Mouse (Mus musculus): ENCODE measurements at regions not wholly inside any gene's neighbourhood (a gene's known extent, or its start where the extent isn't known, plus 50 kb on each side); places are given as distances from the start of the nearest gene placed in this dataset.

DNA sequence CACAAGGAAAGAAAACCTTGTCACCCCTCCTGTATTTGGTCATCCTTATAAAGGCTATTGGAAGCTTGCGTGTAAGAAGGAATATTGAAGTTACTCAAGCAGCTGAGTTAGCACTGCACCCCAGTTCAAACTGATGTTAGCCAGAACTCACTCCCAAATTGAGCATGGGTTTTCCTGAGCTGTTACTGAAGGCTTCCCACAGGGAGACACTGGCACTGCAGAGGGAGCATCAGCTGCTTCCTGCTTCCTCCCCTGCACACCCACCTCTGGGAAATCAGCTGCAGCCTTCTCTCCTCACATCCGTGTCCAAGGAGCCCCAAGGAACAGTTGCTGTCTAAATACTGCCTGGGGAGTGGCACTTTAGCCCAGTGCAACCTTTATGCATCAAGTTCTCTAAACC, 163.2 kb upstream of the 1700066M21Rik start:
- TF ChIP-seq POLR2A (IDR thresholded peaks at IDR 0.05; ENCODE audit: borderline replicate concordance, extremely low read depth, insufficient read depth, insufficient read length): no peak
- no peak for ATAC-seq (ENCODE audit: low FRiP score, low read depth)
- WGBS: 41% methylated on average over 2 of the region's 2 CpGs
- Histone ChIP-seq H3K27ac (replicated peaks; ENCODE audit: low read depth, low read length) (no peak overlapping the region), H3K9ac (ENCODE audit: low read depth, low read length, severe bottlenecking) (no peak overlapping the region), H3K9me3 (ENCODE audit: control insufficient read depth, low read length) (no peaks in the 10 kb centered on the region), H3K4me1 (ENCODE audit: control insufficient read depth, insufficient read depth, low read length) (peaks cover 7% of the 10 kb centered on the region), H3K4me2 (replicated peaks; ENCODE audit: low read depth, low read length, severe bottlenecking) (no peak overlapping the region), H3K4me3 (replicated peaks; ENCODE audit: low read length) (no peak overlapping the region), H3K27me3 (ENCODE audit: control insufficient read depth, insufficient read depth, low read length) (no peaks in the 10 kb centered on the region), H3K36me3 (ENCODE audit: control insufficient read depth, insufficient read depth, low read length) (no peaks in the 10 kb centered on the region)
- DNase-seq (ENCODE audit: low spot score): no peak

GRCm38 (mm10) chr1:57217656-57218055, 159.8 kb upstream of the 1700066M21Rik start:
- 38% methylated on average over 8 of the region's 8 CpGs for WGBS
- Histone ChIP-seq H3K4me2 (replicated peaks; ENCODE audit: low read depth, low read length, severe bottlenecking) (no peak overlapping the region), H3K27me3 (ENCODE audit: control insufficient read depth, insufficient read depth, low read length) (no peaks in the 10 kb centered on the region), H3K9me3 (ENCODE audit: control insufficient read depth, low read length) (no peaks in the 10 kb centered on the region), H3K36me3 (ENCODE audit: control insufficient read depth, insufficient read depth, low read length) (no peaks in the 10 kb centered on the region), H3K9ac (ENCODE audit: low read depth, low read length, severe bottlenecking) (no peak overlapping the region), H3K4me1 (ENCODE audit: control insufficient read depth, insufficient read depth, low read length) (peaks cover 7% of the 10 kb centered on the region), H3K4me3 (replicated peaks; ENCODE audit: low read length) (no peak overlapping the region), H3K27ac (replicated peaks; ENCODE audit: low read depth, low read length) (no peak overlapping the region)
- no peak for TF ChIP-seq POLR2A (IDR thresholded peaks at IDR 0.05; ENCODE audit: borderline replicate concordance, extremely low read depth, insufficient read depth, insufficient read length)
- ATAC-seq (ENCODE audit: low FRiP score, low read depth) (no peak), DNase-seq (ENCODE audit: low spot score) (no peak)

GRCm38 (mm10) chr1:57218127-57218526, 159.3 kb upstream of the 1700066M21Rik start:
- no peak overlapping the region for H3K4me3 ChIP-seq (replicated peaks; ENCODE audit: low read length)
- 25% methylated on average over 2 of the region's 2 CpGs for WGBS
- no peak overlapping the region for H3K9ac ChIP-seq (ENCODE audit: low read depth, low read length, severe bottlenecking)
- H3K9me3 ChIP-seq (ENCODE audit: control insufficient read depth, low read length): no peaks in the 10 kb centered on the region
- peaks cover 7% of the 10 kb centered on the region for H3K4me1 ChIP-seq (ENCODE audit: control insufficient read depth, insufficient read depth, low read length)
- no peaks in the 10 kb centered on the region for H3K36me3 ChIP-seq (ENCODE audit: control insufficient read depth, insufficient read depth, low read length)
- ATAC-seq (ENCODE audit: low FRiP score, low read depth) (no peak), DNase-seq (ENCODE audit: low spot score) (no peak)
- TF ChIP-seq POLR2A (IDR thresholded peaks at IDR 0.05; ENCODE audit: borderline replicate concordance, extremely low read depth, insufficient read depth, insufficient read length): no peak
- no peak overlapping the region for H3K4me2 ChIP-seq (replicated peaks; ENCODE audit: low read depth, low read length, severe bottlenecking)
- H3K27ac ChIP-seq (replicated peaks; ENCODE audit: low read depth, low read length): no peak overlapping the region
- H3K27me3 ChIP-seq (ENCODE audit: control insufficient read depth, insufficient read depth, low read length): no peaks in the 10 kb centered on the region

- no peak for ATAC-seq (ENCODE audit: low FRiP score, low read depth)
These were observed 158.8 kb upstream of the 1700066M21Rik start for GRCm38 (mm10) chr1:57218616-57219015.

GRCm38 (mm10) chr1:57224425-57225104, 152.9 kb upstream of the 1700066M21Rik start:
- no peaks in the 10 kb centered on the region for H3K9me3 ChIP-seq (ENCODE audit: control insufficient read depth, low read length)
- ATAC-seq (ENCODE audit: low FRiP score, low read depth): no peak
- DNase-seq (ENCODE audit: low spot score): peak; percentile 52

More at GRCm38 (mm10) chr1:57218616-57219015, 158.8 kb upstream of the 1700066M21Rik start:
- no peaks in the 10 kb centered on the region for H3K27me3 ChIP-seq (ENCODE audit: control insufficient read depth, insufficient read depth, low read length)
- no peaks in the 10 kb centered on the region for H3K9me3 ChIP-seq (ENCODE audit: control insufficient read depth, low read length)
- no peaks in the 10 kb centered on the region for H3K36me3 ChIP-seq (ENCODE audit: control insufficient read depth, insufficient read depth, low read length)
- peaks cover 7% of the 10 kb centered on the region for H3K4me1 ChIP-seq (ENCODE audit: control insufficient read depth, insufficient read depth, low read length)
- 27% methylated on average over 3 of the region's 3 CpGs for WGBS
- no peak for DNase-seq (ENCODE audit: low spot score)
- H3K27ac ChIP-seq (replicated peaks; ENCODE audit: low read depth, low read length): no peak overlapping the region
- H3K4me2 ChIP-seq (replicated peaks; ENCODE audit: low read depth, low read length, severe bottlenecking): no peak overlapping the region
- TF ChIP-seq POLR2A (IDR thresholded peaks at IDR 0.05; ENCODE audit: borderline replicate concordance, extremely low read depth, insufficient read depth, insufficient read length): no peak
- H3K9ac ChIP-seq (ENCODE audit: low read depth, low read length, severe bottlenecking): no peak overlapping the region
- H3K4me3 ChIP-seq (replicated peaks; ENCODE audit: low read length): no peak overlapping the region

More at GRCm38 (mm10) chr1:57224425-57225104, 152.9 kb upstream of the 1700066M21Rik start:
- Histone ChIP-seq H3K27me3 (ENCODE audit: control insufficient read depth, insufficient read depth, low read length) (no peaks in the 10 kb centered on the region), H3K36me3 (ENCODE audit: control insufficient read depth, insufficient read depth, low read length) (no peaks in the 10 kb centered on the region), H3K4me2 (replicated peaks; ENCODE audit: low read depth, low read length, severe bottlenecking) (no peak overlapping the region), H3K4me1 (ENCODE audit: control insufficient read depth, insufficient read depth, low read length) (no peaks in the 10 kb centered on the region), H3K27ac (replicated peaks; ENCODE audit: low read depth, low read length) (no peak overlapping the region), H3K9ac (ENCODE audit: low read depth, low read length, severe bottlenecking) (no peak overlapping the region), H3K4me3 (replicated peaks; ENCODE audit: low read length) (no peak overlapping the region)
- 75% methylated on average over 10 of the region's 10 CpGs for WGBS
- TF ChIP-seq POLR2A (IDR thresholded peaks at IDR 0.05; ENCODE audit: borderline replicate concordance, extremely low read depth, insufficient read depth, insufficient read length): no peak

Measured in limb, embryonic 14.5 days (tissue).